Mouse (Mus musculus): ENCODE data around the gene Tmem123.

The Tmem123 gene

DNA sequence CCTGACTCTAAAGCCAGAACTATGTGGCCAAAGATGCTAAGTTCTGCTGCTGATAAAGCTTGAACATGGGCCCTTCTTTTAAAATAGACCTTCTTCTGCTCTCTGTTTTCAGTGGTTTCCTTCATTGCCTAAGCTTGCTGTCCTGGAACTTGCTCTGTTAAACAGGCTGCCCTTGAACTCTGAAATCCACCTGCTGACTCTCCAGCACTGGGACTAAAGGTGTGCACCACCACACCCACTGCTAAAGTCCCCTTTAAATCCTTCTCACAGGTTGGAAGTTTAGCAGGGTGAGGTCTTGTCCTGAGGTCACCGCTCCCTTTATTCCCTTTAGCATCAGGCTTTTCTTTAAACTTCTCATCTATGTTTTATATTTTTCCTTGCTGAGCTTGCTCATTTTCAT, 13.1 kb downstream of the Tmem123 start:
- DNase-seq: no peak

DNA sequence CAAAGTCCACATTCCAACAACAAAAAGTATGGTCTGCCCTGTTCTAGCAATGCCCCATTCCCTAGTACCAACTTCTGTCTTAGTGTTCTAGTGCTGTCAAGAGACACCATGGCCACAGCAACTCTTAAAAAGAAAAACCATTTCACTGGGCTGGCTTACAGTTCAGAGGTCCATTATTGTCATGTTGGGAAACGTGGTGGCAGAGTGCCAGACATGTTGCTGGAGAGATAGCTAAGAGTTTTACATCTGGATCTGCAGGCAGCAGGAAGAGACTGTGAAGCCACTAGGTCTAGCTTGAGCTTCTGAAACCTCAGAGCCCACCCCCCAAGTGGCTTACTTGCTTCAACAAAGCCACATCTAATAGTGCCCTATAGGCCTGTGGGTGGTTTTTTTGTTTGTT, 13.8 kb downstream of the Tmem123 start:
- DNase-seq: no peak

DNA sequence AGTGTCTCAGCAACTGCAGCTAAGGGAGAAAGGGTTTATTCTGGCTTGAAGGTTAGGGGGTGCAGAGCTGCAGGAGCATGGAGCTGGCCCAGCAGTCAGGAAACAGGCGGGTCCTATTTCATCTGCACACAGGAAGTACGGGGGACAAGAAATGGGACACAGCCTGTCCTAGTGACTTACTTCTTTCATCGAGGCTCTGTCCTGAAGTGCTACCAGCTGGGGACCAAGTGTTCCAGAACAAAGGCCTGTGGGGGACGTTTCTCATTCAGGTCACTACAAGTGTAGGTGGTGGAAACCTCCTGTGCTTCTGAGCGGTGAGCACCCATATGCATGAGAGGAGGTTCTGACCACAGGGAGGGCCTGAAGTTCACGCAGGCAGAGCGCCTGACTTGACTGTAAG, 14.9 kb downstream of the Tmem123 start:
- no peak for DNase-seq

DNA sequence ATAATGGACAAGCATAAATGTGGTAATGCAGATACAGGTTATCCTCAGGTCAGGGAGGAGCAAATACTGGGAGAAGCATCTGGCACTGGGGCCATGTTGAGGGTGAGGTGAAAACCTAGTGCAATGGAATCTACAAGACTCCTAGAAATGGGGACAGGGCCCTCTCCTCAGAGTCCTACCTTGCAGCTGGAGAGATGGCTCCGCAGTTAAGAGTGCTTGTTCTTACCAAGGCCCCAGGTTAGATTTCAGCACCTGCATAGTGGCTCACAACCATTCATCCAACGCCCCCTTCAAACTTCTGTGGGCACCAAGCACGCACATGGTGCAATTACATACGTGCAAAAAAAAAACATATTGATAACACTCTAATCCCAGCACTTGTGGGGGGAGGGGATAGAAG, 15.9 kb downstream of the Tmem123 start:
- DNase-seq: no peak

DNA sequence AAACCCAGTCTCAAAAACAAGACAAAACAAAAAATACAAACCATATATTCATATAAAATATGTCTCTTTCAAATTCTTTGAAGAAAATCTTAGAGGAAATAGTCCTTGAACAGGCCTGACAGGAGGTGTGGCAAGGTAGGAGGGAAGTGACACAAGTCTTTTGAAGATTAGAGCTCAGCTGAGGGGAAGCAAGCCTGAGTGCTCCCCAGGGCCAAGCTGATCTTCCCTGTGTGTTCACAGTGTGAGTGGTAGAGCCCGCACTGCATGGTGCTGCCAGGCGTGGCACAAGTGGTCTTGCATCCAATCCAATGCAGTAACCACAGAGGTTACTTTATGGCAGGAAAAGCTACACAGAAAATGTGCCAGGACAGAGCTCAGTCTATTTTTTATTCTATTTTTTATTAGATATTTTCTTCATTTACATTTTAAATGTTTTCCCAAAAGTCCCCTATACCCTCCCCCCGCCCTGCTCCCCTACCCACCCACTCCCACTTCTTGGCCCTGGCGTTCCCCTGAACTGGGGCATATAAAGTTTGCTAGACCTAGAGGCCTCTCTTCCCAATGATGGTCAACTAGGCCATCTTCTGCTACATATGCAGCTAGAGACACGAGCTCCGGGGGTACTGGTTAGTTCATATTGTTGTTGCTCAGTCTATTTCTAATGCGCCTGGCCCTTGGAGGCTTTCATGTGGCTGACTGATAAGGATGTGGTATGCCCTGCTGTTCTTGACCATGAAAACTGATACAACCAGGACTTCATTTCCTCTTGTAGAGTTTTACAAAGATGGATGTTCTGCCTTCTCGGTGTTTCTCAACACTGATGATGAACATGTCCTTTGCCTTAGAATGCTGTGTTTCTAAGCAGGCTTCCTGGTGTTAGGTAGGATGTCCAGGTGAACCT, 16.7 kb downstream of the Tmem123 start:
- no peak for DNase-seq

DNA sequence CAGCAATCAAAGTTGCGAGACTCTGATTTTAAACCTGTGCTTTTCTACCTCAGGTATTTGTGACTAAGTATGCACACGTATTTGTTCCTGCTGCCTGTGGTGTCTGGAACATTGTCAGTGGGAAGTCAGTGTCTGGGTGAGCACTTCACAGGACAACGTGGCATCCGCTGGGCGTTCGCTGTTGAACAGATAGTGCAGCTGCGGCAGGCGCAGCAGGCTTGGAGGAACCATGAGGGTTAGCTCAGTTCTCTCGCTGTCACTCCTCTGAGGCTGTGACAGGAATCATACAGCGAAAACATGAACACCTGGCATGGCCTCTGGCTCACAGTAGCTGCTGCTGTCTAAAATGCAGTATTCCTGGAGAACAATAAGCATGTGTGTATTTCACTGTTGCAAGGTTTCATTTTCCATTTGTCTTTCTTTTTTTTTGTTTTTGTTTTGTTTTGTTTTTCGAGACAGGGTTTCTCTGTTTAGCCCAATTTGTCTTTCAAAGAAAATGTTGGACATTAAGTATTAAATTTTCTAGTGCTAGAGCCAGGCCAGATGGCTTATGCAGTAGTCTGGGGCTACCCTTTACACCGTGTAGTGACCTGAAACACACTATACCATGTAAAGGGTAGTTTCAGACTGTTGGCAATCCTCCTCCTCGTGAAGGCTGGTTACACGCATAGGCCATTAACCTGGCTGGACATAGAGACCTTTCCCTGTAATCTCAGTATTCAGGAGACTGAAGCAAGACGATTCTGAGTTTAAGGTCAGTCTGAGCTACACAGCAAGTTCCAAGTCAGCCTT, 20.2 kb downstream of the Tmem123 start:
- DNase-seq: no peak

DNA sequence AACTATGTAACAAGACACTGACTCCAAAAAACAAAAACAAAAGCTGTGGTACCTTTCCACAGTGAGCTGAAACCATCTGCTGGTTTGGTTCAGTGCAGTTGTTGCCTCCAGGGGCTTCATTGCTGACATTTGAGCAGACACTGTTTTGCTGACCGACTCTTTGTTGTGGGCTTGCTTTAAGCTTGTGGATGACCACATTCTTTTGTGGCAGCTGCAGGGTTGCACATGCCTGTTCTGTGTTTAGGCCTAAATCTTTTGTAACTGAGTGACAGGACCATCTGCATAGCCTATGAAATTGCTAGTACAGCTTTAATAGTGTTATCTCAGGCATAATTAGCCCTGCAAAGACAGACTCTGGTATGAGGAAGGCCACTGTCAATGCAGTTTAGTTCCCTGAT, 20.8 kb downstream of the Tmem123 start:
- DNase-seq: no peak

DNA sequence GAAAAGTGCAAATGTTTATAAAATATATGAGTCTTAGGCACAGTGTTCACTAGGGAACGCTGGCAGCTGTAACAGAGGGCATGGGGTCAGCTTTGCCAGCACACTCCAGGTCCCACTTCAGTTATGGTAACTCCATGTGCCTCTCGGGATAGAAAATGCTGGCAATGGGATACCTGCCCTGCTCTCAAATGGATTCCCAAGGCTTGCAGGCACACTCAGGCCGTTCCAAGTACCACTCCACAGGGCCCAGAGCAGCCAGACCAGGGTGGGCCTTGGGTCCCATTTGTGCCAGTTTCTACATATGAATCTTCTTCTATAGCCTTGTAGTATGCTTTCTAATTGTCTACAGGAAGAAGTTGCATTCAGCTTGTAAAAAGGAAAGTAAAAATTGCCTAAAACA, 21.6 kb downstream of the Tmem123 start:
- no peak for DNase-seq

DNA sequence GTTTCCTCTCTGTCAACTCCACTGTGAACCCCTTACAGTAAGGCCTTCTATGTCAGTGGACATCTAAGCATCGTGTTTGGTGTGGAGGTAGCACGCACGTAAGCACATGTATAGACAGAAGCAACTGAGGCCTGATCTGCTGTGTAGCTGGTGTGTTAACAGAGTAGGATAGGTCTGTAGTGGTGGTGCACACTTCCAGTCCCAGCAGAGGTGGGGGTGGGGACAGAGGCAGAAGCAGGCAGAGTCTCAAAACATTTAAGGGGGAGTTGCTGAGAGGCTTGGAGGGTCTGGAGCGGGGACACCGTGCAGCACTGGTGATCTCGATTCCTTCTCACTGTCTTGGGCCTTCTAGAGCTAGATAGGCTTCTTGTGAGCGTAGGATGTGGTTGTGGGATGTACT, 22.2 kb downstream of the Tmem123 start:
- DNase-seq: no peak

DNA sequence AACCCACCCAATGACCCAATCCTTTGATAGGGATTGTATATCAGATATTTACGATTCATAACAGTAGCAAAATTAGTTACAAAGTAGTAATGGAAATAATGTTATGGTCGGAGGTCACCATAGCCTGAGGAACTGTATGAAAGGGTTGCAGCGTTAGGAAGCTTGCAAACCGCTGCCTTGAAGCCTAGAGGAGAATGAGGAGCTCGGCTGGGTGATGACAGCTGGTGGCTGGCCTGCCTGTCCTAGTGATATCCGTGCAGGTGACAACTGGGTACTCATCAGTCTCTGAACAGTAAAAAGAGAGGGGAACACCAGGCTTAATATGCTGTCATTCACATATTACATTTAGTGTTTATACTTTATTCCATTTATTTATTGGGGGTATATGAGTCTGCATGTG, 24.6 kb downstream of the Tmem123 start:
- no peak for DNase-seq

DNA sequence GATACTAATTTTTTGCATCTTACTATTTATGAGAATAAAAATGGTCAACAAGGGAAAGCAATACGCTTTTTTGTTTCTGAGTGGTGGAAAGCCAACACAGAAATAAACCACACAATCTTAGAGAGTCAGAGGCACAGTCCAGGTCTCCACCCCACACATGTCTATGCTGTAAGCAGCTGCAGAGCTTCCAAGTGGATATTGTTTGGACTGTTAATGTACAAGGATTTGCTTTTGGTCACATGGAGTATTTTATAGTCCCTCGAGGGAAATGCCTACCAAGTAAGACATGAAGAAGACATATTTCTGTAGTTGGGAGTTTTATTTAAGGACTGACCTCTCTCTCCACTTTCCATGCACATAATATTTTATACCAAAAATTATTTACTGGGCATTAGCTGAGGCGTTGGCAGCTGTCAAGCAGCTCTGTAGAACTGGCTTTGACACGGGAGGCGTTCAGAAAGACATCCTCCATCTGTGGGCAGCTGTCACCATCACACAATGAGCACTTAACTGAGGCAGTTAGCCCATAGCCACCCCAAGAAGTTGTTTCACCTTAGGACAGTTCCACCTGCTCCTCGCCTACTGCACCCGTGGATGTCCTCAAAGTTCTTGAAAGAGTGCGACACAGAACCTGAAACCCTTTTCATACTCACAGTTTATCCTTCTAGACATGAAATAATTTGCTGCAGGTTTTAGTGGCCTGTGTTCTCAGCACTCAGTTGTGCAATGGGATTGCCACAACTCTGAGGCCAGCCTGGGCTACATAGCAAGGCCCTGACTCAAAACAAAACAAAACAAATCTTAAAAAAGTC, 26.1 kb downstream of the Tmem123 start:
- no peak for DNase-seq

DNA sequence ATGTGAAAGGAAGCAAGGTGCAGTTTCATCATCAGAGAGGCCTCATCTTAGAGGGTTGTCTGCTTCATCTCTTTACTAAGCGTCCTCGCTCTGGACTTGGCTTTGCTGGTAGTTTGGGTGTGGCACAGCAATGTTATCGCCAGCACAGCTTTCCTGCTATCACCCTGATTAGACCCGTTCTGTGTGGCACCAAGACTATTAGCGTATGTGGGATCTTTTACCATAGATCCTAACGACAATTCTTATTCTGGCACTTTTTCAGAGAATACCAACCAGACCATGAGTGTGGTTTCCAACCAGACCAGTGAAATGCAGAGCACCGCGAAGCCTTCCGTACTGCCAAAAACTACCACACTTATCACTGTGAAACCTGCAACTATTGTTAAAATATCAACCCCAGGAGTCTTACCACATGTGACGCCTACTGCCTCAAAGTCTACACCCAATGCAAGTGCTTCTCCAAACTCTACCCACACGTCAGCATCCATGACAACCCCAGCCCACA, 26.8 kb downstream of the Tmem123 start:
- DNase-seq: no peak

DNA sequence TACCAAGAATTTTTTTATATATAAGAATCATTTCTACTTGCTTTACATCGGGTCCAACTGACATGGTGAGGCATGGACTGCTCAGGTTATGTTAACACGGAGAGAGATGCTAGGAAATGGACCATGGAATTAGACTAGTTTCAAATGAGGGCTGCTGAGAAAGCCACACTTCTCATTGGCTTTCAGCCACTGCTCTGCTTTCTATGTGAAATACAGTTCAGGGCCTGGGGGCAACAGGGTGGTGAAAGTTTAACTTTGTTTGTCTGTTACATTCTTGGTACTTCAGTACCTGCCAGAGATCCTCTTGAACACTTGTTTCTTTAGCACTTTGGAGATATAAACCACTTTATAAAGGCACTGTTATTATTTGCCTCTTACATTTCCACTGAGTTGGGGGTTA, 29.7 kb downstream of the Tmem123 start:
- DNase-seq: no peak

DNA sequence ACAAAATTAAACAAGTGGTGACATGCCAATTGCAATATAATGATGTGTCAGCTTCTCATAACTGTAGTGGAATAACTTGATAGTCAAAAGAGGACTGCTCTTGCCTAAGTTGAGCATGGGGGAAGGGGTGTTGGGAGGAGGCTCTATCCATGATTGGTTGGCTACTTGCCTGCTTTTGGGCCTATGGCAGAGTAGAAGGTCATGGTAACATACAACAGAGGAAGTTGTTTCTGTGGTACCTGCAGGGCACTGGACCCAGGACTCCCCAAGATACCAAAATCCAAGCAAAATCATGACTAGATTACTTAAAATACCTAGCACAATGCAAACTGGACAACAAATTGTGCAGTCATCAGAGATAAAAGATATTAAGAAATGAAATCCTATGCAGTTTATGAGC, 31.7 kb downstream of the Tmem123 start:
- DNase-seq: no peak

DNA sequence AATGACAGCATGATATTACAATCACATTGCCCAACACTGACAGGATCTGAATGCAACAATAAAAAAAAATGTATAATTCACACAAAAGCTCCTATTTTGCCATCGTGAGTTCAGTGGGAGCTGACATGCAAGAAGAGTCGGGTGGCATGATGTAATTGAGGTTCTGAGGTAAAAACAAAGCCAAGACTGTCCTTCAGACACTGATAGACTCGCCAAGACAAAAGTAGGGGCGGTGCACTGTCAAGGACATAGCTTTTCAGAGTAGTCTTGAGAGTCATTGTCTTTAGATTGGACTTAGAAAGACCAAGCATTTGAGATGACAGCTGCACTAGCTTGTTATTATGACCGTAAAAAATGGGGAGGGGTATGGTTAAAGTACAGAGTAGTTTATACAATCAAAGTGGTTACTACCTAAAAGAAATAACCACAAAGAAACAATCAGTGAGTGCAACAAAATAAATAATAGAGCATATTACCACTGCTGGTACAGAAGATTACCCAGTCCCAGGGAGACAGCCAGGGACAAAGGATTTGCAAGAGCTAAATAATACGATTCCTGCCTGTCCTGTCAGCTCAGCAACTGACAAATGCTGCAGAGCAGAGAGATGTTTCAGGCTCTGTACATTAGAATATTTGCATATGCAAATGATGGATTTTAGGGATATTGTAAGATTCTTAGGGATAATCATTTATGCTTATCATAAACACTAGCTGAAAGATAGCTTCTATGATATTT, 32.5 kb downstream of the Tmem123 start:
- DNase-seq: no peak

DNA sequence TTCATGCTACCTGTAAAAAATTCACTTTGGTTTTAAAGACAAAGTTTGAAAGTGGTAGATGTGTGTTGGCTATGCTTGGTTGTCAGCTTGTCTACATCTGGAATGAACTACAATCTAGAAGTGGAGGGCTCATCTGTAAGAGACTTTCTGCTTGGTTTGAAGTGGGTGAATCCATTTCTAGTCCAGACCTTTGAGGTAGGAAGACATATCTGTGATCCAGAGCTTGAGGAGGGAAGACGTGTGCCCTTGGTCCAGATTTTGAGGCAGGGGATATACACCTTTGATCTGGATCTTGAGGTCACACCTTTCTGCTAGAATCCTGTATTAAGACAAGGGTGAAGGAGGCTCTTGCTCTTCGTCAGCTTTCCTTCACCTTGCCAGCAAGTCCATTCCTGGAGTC, 33.7 kb downstream of the Tmem123 start:
- DNase-seq: no peak

DNA sequence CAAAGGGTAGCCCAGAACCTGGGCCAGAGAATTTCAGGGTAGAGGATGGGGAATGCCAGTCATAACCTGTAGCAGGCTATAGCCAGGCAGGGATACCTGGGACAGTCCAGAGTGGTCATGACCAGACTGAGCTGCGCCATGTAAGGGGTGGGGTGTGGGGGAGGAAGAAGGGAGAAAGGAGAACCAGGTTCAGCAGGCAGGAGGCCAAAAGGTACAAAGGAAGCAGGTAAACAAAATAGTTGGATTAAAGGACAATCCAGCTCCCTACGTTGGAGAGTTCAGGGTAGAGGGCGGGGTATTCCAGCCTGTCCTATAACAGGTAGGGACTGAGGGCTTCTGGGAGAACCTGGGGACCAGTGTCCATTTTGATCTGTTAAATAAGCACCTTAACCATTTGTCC, 34.7 kb downstream of the Tmem123 start:
- DNase-seq: no peak

DNA sequence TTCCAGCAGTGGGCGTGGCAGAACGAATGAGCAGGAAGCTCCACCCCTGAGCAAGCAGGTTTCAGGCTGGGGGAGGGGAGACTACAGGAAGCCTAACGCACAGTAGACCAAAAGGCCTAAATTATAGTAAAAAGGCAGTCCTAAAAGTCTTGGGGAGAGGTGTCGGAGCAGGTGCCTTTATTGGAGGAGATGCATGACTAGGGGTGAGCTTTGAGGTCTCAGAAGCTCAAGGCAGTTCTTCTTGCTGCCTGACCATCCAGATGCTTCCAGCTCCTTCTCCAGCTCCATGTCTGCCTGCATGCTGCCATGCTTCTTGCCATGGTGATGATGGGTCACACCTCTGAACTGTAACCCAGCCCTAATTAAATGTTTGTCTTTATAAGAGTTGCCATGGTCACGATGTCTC, 41.3 kb downstream of the Tmem123 start:
- no peak for DNase-seq

DNA sequence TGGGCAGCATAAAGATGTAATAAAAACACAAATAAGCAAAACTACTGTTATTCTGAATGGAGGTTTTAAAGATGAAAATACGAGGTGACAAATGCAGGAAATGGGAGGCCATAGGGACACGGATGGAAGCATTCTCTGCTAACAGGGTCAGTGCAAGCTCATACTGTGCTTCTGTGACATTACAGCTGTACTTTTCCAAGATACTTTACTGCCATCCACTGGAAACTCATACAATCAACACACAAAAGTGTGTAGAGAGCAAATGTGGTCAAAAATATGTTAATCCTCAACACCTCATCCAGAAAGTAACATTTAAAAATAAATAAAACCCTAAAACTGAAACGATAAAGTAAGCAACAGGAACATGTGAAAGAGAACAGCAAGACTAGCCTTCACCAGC, 58.9 kb downstream of the Tmem123 start:
- DNase-seq: no peak

DNA sequence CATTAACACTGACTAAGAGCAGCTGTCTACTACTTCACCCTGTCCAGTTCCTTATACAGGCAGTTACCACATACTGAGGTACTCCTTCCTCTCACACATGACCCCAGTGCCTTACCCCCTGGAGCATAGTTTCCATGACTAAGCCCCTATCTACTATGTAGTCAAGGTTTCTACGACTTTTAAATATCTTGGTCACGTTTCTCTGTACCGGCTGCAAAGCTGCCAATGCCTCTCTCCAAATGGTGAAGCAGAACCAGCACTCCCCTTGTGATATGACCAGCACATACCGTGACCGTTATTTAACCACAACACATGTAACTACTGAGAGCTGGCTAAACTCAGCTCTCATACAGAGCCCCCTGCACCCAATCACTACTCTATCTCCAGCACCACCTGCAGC, 61.1 kb downstream of the Tmem123 start:
- no peak for DNase-seq

DNA sequence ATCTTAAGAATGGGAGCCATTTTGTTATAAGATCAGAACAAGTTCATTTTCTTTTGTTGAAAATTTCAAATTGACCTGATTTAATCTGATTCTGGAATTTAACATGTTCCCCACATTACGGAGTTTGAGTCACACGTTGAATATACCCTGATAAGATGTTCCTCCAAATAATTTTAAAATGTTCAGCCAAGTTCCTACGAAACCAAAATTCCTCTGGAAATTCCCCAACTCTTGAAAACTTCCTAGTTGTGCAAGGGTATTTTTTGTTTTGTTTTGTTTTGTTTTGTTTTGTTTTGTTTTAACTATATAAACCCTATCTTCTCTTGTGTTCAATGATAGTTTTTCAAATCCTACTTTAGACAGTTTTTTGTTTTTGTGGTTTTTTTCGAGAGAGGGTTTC, 64.9 kb downstream of the Tmem123 start:
- no peak for DNase-seq

Data from cerebellum, adult 8-10 months (tissue).